Mouse (Mus musculus): ENCODE data around the gene Akr1b8.
"Not testable (repeated sequence)": the region's sequence is repeated elsewhere in the genome, so short reads cannot be mapped to it uniquely, and the experiment has no call there.

Akr1b8 gene

GRCm38 (mm10) chr6:34350037-34350699, 3.8 kb upstream of the Akr1b8 start:
- no peak for DNase-seq

GRCm38 (mm10) chr6:34351481-34351880, 2.4 kb upstream of the Akr1b8 start:
- not testable (repeated sequence) for DNase-seq

GRCm38 (mm10) chr6:34352401-34352800, 1.5 kb upstream of the Akr1b8 start:
- no peak for DNase-seq

- no peak for DNase-seq
Measured at GRCm38 (mm10) chr6:34354354-34355348, 732 bp downstream of the Akr1b8 start.

GRCm38 (mm10) chr6:34355349-34355747, 1.4 kb downstream of the Akr1b8 start:
- DNase-seq: no peak

GRCm38 (mm10) chr6:34355841-34356240, 1.9 kb downstream of the Akr1b8 start:
- no peak for DNase-seq

GRCm38 (mm10) chr6:34364217-34365136, 10.6 kb downstream of the Akr1b8 start:
- no peak for DNase-seq

GRCm38 (mm10) chr6:34367998-34368397, 14.1 kb downstream of the Akr1b8 start:
- no peak for DNase-seq

- no peak for DNase-seq
Measured at GRCm38 (mm10) chr6:34370081-34370480, 16.2 kb downstream of the Akr1b8 start.

- peak; percentile 78 for DNase-seq
Measured at GRCm38 (mm10) chr6:34371700-34372351, 17.9 kb downstream of the Akr1b8 start.

- no peak for DNase-seq
Measured at GRCm38 (mm10) chr6:34373841-34374240, 19.9 kb downstream of the Akr1b8 start.

- not testable (repeated sequence) for DNase-seq
Measured at GRCm38 (mm10) chr6:34375888-34376287, 22.0 kb downstream of the Akr1b8 start.

- no peak for DNase-seq
Measured at GRCm38 (mm10) chr6:34383401-34383800, 29.5 kb downstream of the Akr1b8 start.

GRCm38 (mm10) chr6:34384110-34384661, 30.3 kb downstream of the Akr1b8 start, which contains the start of gene Akr1b10:
Gene Akr1b10 (plus strand): TSS chr6:34384218.
- peak; percentile 86 for DNase-seq

- DNase-seq: no peak
Measured at GRCm38 (mm10) chr6:34384701-34385370, 30.9 kb downstream of the Akr1b8 start.

GRCm38 (mm10) chr6:34388420-34389156, 34.7 kb downstream of the Akr1b8 start:
- DNase-seq: no peak

GRCm38 (mm10) chr6:34395897-34396296, 42.0 kb downstream of the Akr1b8 start:
- no peak for DNase-seq

- no peak for DNase-seq
Measured at GRCm38 (mm10) chr6:34398431-34398830, 44.5 kb downstream of the Akr1b8 start.

- no peak for DNase-seq
Measured at GRCm38 (mm10) chr6:34399606-34400220, 45.8 kb downstream of the Akr1b8 start.

GRCm38 (mm10) chr6:34400696-34401095, 46.8 kb downstream of the Akr1b8 start:
- DNase-seq: no peak

Data from layer of hippocampus, adult 9-11 months (tissue).